18 mouse cellular contexts compared by ENCODE assay signal in genomic region chr11:29203653-29204052, GRCm38 (mm10). TPM values are rescaled to one million over a fixed set of nuclear protein-coding genes. Genes with fewer than 3 reads are reported as not detected.
DNase-seq lines count a peak whose midpoint lies in the region; ATAC-seq and TF ChIP-seq lines count a peak whose summit lies in the region.
"Had no signal": no experiment of that assay in that cellular context is flagged by ENCODE, and none has a peak within 500 bp of the region (broad histone marks: within the 10 kb centered on the region; RNA-seq: fewer than 3 reads in every experiment).

No protein-coding gene starts in this region.

- no peak for TF ChIP-seq POLR2A in kidney, adult 2 months (IDR thresholded peaks at IDR 0.05; ENCODE audit: low read depth, low read length)

- TF ChIP-seq CTCF in kidney, postnatal 0 days (IDR thresholded peaks at IDR 0.05; ENCODE audit: low read depth) = peak; percentile 34; the same call in 1 of the 2 replicates
- no peak for TF ChIP-seq CTCF in kidney, adult 2 months (conservative IDR thresholded peaks at IDR 0.05; ENCODE audit: insufficient read depth, insufficient read length, low read depth, low read length)

- 84% methylated on average over 5 of the region's 5 CpGs for WGBS in kidney, postnatal 0 days
- 77% methylated on average over 5 of the region's 5 CpGs for WGBS in kidney, adult 2 months

- H3K4me1 ChIP-seq in kidney, postnatal 0 days (replicated peaks; ENCODE audit: insufficient read depth, low read length) = no peaks in the 10 kb centered on the region
- no peaks in the 10 kb centered on the region for H3K4me1 ChIP-seq in kidney, adult 2 months (ENCODE audit: control insufficient read depth, insufficient read depth, low read length)
- H3K4me1 ChIP-seq: embryonic facial prominence, embryonic 13.5 days; forebrain, embryonic 10.5 days; midbrain, embryonic 12.5 days had no signal

- no peak overlapping the region for H3K4me3 ChIP-seq in kidney, postnatal 0 days (replicated peaks; ENCODE audit: low read depth, low read length)
- H3K4me3 ChIP-seq in kidney, adult 2 months (ENCODE audit: insufficient read depth, low read depth, low read length) = no peak overlapping the region
- H3K4me3 ChIP-seq: embryonic facial prominence, embryonic 13.5 days; forebrain, embryonic 10.5 days; midbrain, embryonic 12.5 days had no signal

- DNase-seq in kidney, postnatal 0 days (ENCODE audit: low spot score) = peak; percentile 18
- no peak for DNase-seq in kidney, adult 2 months
- peak; percentile 48 for DNase-seq in 416B (ENCODE audit: low read depth)
- DNase-seq in ES-CJ7 (ENCODE audit: low read depth, low spot score) = peak; percentile 22
- DNase-seq in urinary bladder, postnatal 14 days (ENCODE audit: low spot score) = no peak
- no peak for DNase-seq in testis, postnatal 10 days (ENCODE audit: low spot score)
- DNase-seq in kidney, postnatal 25 days = no peak
- DNase-seq: adrenal gland, postnatal 10 days; cerebellum, adult 9-11 months; heart, adult 18-20 months; heart, postnatal 36 days; kidney, postnatal 36 days; layer of hippocampus, postnatal 36 days; thymus, postnatal 25 days had no signal

- no peaks in the 10 kb centered on the region for H3K27me3 ChIP-seq in kidney, postnatal 0 days (ENCODE audit: insufficient read depth, low read length)
- H3K27me3 ChIP-seq in kidney, adult 2 months (replicated peaks; ENCODE audit: control insufficient read depth, insufficient read depth, low read length) = no peaks in the 10 kb centered on the region
- H3K27me3 ChIP-seq: embryonic facial prominence, embryonic 13.5 days; midbrain, embryonic 12.5 days had no signal

- no peaks in the 10 kb centered on the region for H3K9me3 ChIP-seq in kidney, postnatal 0 days (replicated peaks; ENCODE audit: low read length)
- H3K9me3 ChIP-seq: embryonic facial prominence, embryonic 13.5 days; forebrain, embryonic 10.5 days; midbrain, embryonic 12.5 days had no signal

- H3K36me3 ChIP-seq in kidney, postnatal 0 days (ENCODE audit: insufficient read depth, low read length) = peaks cover 26% of the 10 kb centered on the region
- peaks cover 6% of the 10 kb centered on the region for H3K36me3 ChIP-seq in kidney, adult 2 months (ENCODE audit: control insufficient read depth, insufficient read depth, low read length)

- no peak overlapping the region for H3K9ac ChIP-seq in kidney, postnatal 0 days (ENCODE audit: low read depth, low read length)
- H3K9ac ChIP-seq: embryonic facial prominence, embryonic 13.5 days; midbrain, embryonic 12.5 days had no signal

- ATAC-seq in kidney, postnatal 0 days (replicated peaks; ENCODE audit: low FRiP score, low read depth) = no peak
- ATAC-seq in granulocyte monocyte progenitor cell, adult 5-6 weeks (replicated peaks; ENCODE audit: poor library complexity, severe bottlenecking) = 0 out of 2 replicates have a peak, but pooled peaks have one; percentile 33

- no peak overlapping the region for H3K4me2 ChIP-seq in kidney, postnatal 0 days (ENCODE audit: low read length)
- H3K4me2 ChIP-seq: embryonic facial prominence, embryonic 13.5 days; midbrain, embryonic 12.5 days had no signal

- H3K27ac ChIP-seq in kidney, postnatal 0 days = no peak overlapping the region
- H3K27ac ChIP-seq in kidney, adult 2 months (ENCODE audit: insufficient read depth, low read depth, low read length) = no peak overlapping the region
- H3K27ac ChIP-seq: embryonic facial prominence, embryonic 13.5 days; forebrain, embryonic 10.5 days; midbrain, embryonic 12.5 days had no signal

RNA-seq across cellular contexts. Expression of gene Ppp4r3b, which starts 31.0 kb away (rescaled TPM):
- polyA plus RNA-seq in kidney, postnatal 0 days (2015; fragmentation: Nextera tagmentation; extraction: Ambion mirVana) = 75.6 and 83.6 TPM in 2 replicates
- polyA plus RNA-seq in kidney, adult 2 months (2012; rRNA removed) = 6.5 and 8.7 TPM in 2 replicates
- total RNA-seq in granulocyte monocyte progenitor cell, adult 5-6 weeks (2014; fragmentation: Nextera tagmentation) = 52.5 and 72.2 TPM in 2 replicates
- total RNA-seq in granulocyte monocyte progenitor cell, adult 5-6 weeks (2017) = 97.1 and 143 TPM in 2 replicates

RNA-seq across cellular contexts. Expression of gene Cfap36, which starts 43.6 kb away (rescaled TPM):
- 70.0 and 74.4 TPM in 2 replicates for polyA plus RNA-seq in kidney, postnatal 0 days (2015; fragmentation: Nextera tagmentation; extraction: Ambion mirVana)
- polyA plus RNA-seq in kidney, adult 2 months (2012; rRNA removed) = 9.9 and 10.0 TPM in 2 replicates
- 21.8 and 29.7 TPM in 2 replicates for total RNA-seq in granulocyte monocyte progenitor cell, adult 5-6 weeks (2014; fragmentation: Nextera tagmentation)
- total RNA-seq in granulocyte monocyte progenitor cell, adult 5-6 weeks (2017) = 43.6 and 54.9 TPM in 2 replicates

Comparison
In these comparisons a context has a peak if more than half of its experiments do, and no peak if none do; other contexts are left out.
1. DNase-seq: peak in kidney, postnatal 0 days (single experiment), 416B (single experiment) and ES-CJ7 (single experiment); none in kidney, adult 2 months (single experiment), urinary bladder, postnatal 14 days (single experiment), testis, postnatal 10 days (single experiment) and kidney, postnatal 25 days (0 of 2).